Mouse (Mus musculus): ENCODE results near the gene Izumo1r. TPM values are rescaled to one million over a fixed set of nuclear protein-coding genes. Genes with fewer than 3 reads are reported as not detected.

Izumo1r gene
- not detected in 2 replicates for polyA plus RNA-seq (2016; fragmentation: Nextera tagmentation; extraction: Ambion mirVana)

- 29% methylated on average over 11 of the region's 11 CpGs for WGBS
- Histone ChIP-seq H3K27ac (no peak within 1 kb of the TSS), H3K9me3 (replicated peaks) (no peaks in the 10 kb centered on the region), H3K36me3 (no peaks in the 10 kb centered on the region), H3K27me3 (peaks cover 3% of the 10 kb centered on the region; the same call in 1 of the 2 replicates), H3K4me3 (no peak within 1 kb of the TSS), H3K4me1 (peaks cover 21% of the 10 kb centered on the region), H3K9ac (no peak within 1 kb of the TSS), H3K4me2 (replicated peaks) (no peak within 1 kb of the TSS)
- ATAC-seq (ENCODE audit: low FRiP score) = peak; percentile 35; the same call in 1 of the 2 replicates
Measured at GRCm38 (mm10) chr9:14903581-14904378, at the start of gene Izumo1r. Gene Izumo1r (minus strand): TSS chr9:14903949.

- H3K4me3 ChIP-seq = no peak overlapping the region
- peaks cover 3% of the 10 kb centered on the region; the same call in 1 of the 2 replicates for H3K9me3 ChIP-seq (replicated peaks)
- peak overlapping the region; percentile 44 for H3K27ac ChIP-seq
- WGBS = 55% methylated on average over 5 of the region's 5 CpGs
- no peak overlapping the region for H3K9ac ChIP-seq
- H3K27me3 ChIP-seq = no peaks in the 10 kb centered on the region
- H3K36me3 ChIP-seq = no peaks in the 10 kb centered on the region
- H3K4me2 ChIP-seq (replicated peaks) = no peak overlapping the region
- peaks cover 3% of the 10 kb centered on the region; the same call in 1 of the 2 replicates for H3K4me1 ChIP-seq
- ATAC-seq (ENCODE audit: low FRiP score) = peak; percentile 35
Measured at GRCm38 (mm10) chr9:14951072-14951471, 47.3 kb upstream of the Izumo1r start.

GRCm38 (mm10) chr9:14948843-14949242, 45.1 kb upstream of the Izumo1r start:
- Histone ChIP-seq H3K27ac (no peak overlapping the region), H3K4me1 (peaks cover 3% of the 10 kb centered on the region; the same call in 1 of the 2 replicates), H3K4me2 (replicated peaks) (no peak overlapping the region), H3K36me3 (no peaks in the 10 kb centered on the region), H3K9me3 (replicated peaks) (peaks cover 3% of the 10 kb centered on the region; the same call in 1 of the 2 replicates), H3K4me3 (no peak overlapping the region), H3K9ac (no peak overlapping the region), H3K27me3 (no peaks in the 10 kb centered on the region)
- 68% methylated on average over 5 of the region's 5 CpGs for WGBS
- no peak for ATAC-seq (ENCODE audit: low FRiP score)

- Histone ChIP-seq H3K4me3 (no peak overlapping the region), H3K27ac (no peak overlapping the region), H3K36me3 (no peaks in the 10 kb centered on the region), H3K27me3 (no peaks in the 10 kb centered on the region), H3K9me3 (replicated peaks) (peaks cover 3% of the 10 kb centered on the region; the same call in 1 of the 2 replicates), H3K9ac (no peak overlapping the region), H3K4me2 (replicated peaks) (no peak overlapping the region), H3K4me1 (peaks cover 3% of the 10 kb centered on the region; the same call in 1 of the 2 replicates)
- no peak for ATAC-seq (ENCODE audit: low FRiP score)
- 74% methylated on average over 4 of the region's 4 CpGs for WGBS
Measured at GRCm38 (mm10) chr9:14946677-14947076, 42.9 kb upstream of the Izumo1r start.

- H3K27ac ChIP-seq = no peak overlapping the region
- no peak overlapping the region for H3K4me3 ChIP-seq
- peaks cover 3% of the 10 kb centered on the region; the same call in 1 of the 2 replicates for H3K4me1 ChIP-seq
- H3K9ac ChIP-seq = no peak overlapping the region
- H3K9me3 ChIP-seq (replicated peaks) = peaks cover 3% of the 10 kb centered on the region; the same call in 1 of the 2 replicates
- WGBS = 54% methylated on average over 3 of the region's 3 CpGs
- no peaks in the 10 kb centered on the region for H3K27me3 ChIP-seq
- no peak overlapping the region for H3K4me2 ChIP-seq (replicated peaks)
- ATAC-seq (ENCODE audit: low FRiP score) = no peak
- no peaks in the 10 kb centered on the region for H3K36me3 ChIP-seq
Measured at GRCm38 (mm10) chr9:14945919-14946318, 42.2 kb upstream of the Izumo1r start.

DNA sequence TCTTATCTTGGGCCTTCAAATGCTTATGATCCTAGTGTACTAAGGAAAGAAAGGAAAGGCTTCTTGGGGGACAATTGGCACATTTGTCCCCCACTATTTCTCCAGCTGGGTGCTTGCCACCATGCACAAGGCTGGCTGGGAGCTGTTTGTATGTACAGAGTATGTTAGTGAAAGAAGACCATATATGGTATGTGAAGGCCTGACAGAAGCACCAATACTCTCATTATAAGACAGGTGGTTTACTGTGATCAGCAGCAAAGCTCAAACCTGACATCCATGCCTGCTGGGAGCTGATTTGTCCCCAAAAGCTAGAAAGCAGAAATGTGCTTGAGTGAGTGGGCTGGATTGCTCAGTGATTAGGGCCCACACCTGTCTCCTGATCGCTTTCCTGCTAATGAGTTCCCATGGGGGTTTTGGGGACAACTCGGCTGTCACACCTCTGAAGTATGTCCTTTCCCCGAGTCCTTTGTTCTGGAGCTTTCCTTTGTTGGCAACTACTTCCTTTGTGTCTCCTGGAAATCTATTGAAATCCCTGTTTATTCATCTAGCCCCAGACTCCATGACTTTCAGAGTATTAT, 38.5 kb upstream of the Izumo1r start:
- H3K4me1 ChIP-seq = no peaks in the 10 kb centered on the region
- H3K27ac ChIP-seq = no peak overlapping the region
- no peaks in the 10 kb centered on the region for H3K27me3 ChIP-seq
- H3K4me2 ChIP-seq (replicated peaks) = no peak overlapping the region
- no peaks in the 10 kb centered on the region for H3K36me3 ChIP-seq
- H3K9me3 ChIP-seq (replicated peaks) = no peaks in the 10 kb centered on the region
- no peak overlapping the region for H3K4me3 ChIP-seq
- no peak overlapping the region for H3K9ac ChIP-seq
- 30% methylated on average over 3 of the region's 3 CpGs for WGBS
- ATAC-seq (ENCODE audit: low FRiP score) = no peak

DNA sequence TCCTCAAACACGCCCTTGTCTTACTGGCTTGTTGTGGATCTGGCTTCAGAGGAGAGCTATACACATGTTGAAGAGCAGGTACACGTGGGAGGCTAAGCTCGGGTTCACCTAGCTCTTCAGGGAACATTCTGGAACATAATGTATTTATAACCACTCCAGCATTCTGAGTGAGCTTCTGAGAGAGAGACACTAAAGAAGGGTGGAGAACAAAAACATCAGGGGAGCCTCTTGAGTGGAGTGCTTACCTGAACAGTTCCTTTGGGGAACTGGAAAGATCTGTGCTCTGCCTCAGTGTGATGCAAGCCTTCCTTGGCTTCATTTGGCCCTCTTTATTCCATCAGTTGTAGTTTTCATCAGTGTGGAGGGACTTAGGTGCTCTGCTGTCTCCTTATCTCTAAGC, 35.9 kb upstream of the Izumo1r start:
- H3K27me3 ChIP-seq = no peaks in the 10 kb centered on the region
- WGBS = 80% methylated on average over 3 of the region's 3 CpGs

GRCm38 (mm10) chr9:14937308-14937707, 33.6 kb upstream of the Izumo1r start:
- no peak overlapping the region for H3K27ac ChIP-seq
- H3K9me3 ChIP-seq (replicated peaks) = no peaks in the 10 kb centered on the region

More for the DNA sequence above, 35.9 kb upstream of the Izumo1r start:
- Histone ChIP-seq H3K9ac (no peak overlapping the region), H3K4me3 (no peak overlapping the region), H3K27ac (no peak overlapping the region), H3K36me3 (no peaks in the 10 kb centered on the region), H3K4me2 (replicated peaks) (no peak overlapping the region), H3K4me1 (no peaks in the 10 kb centered on the region), H3K9me3 (replicated peaks) (no peaks in the 10 kb centered on the region)
- ATAC-seq (ENCODE audit: low FRiP score) = no peak

GRCm38 (mm10) chr9:14934851-14935250, 31.1 kb upstream of the Izumo1r start:
- ATAC-seq (ENCODE audit: low FRiP score) = no peak
- H3K9me3 ChIP-seq (replicated peaks) = no peaks in the 10 kb centered on the region
- H3K27me3 ChIP-seq = no peaks in the 10 kb centered on the region
- 39% methylated on average over 2 of the region's 2 CpGs for WGBS
- no peaks in the 10 kb centered on the region for H3K36me3 ChIP-seq
- H3K4me3 ChIP-seq = no peak overlapping the region
- H3K9ac ChIP-seq = no peak overlapping the region
- no peak overlapping the region for H3K27ac ChIP-seq
- H3K4me2 ChIP-seq (replicated peaks) = no peak overlapping the region
- H3K4me1 ChIP-seq = no peaks in the 10 kb centered on the region

More at GRCm38 (mm10) chr9:14937308-14937707, 33.6 kb upstream of the Izumo1r start:
- H3K36me3 ChIP-seq = no peaks in the 10 kb centered on the region
- 82% methylated on average over 1 of the region's 1 CpGs for WGBS
- no peak overlapping the region for H3K4me2 ChIP-seq (replicated peaks)
- no peaks in the 10 kb centered on the region for H3K27me3 ChIP-seq
- H3K4me1 ChIP-seq = no peaks in the 10 kb centered on the region
- no peak overlapping the region for H3K4me3 ChIP-seq
- no peak overlapping the region for H3K9ac ChIP-seq
- ATAC-seq (ENCODE audit: low FRiP score) = no peak

- H3K27me3 ChIP-seq = no peaks in the 10 kb centered on the region
- WGBS = 62% methylated on average over 7 of the region's 7 CpGs
Measured at GRCm38 (mm10) chr9:14931943-14932342, 28.2 kb upstream of the Izumo1r start.

GRCm38 (mm10) chr9:14931211-14931610, 27.5 kb upstream of the Izumo1r start:
- H3K4me1 ChIP-seq = no peaks in the 10 kb centered on the region
- no peaks in the 10 kb centered on the region for H3K9me3 ChIP-seq (replicated peaks)
- no peak for ATAC-seq (ENCODE audit: low FRiP score)
- no peak overlapping the region for H3K4me3 ChIP-seq
- WGBS = 86% methylated on average over 8 of the region's 8 CpGs
- H3K36me3 ChIP-seq = no peaks in the 10 kb centered on the region
- no peak overlapping the region for H3K27ac ChIP-seq
- H3K27me3 ChIP-seq = no peaks in the 10 kb centered on the region
- H3K9ac ChIP-seq = no peak overlapping the region
- H3K4me2 ChIP-seq (replicated peaks) = no peak overlapping the region

More at GRCm38 (mm10) chr9:14931943-14932342, 28.2 kb upstream of the Izumo1r start:
- ATAC-seq (ENCODE audit: low FRiP score) = no peak
- no peak overlapping the region for H3K9ac ChIP-seq
- no peaks in the 10 kb centered on the region for H3K9me3 ChIP-seq (replicated peaks)
- no peaks in the 10 kb centered on the region for H3K4me1 ChIP-seq
- H3K27ac ChIP-seq = no peak overlapping the region
- no peak overlapping the region for H3K4me3 ChIP-seq
- no peaks in the 10 kb centered on the region for H3K36me3 ChIP-seq
- no peak overlapping the region for H3K4me2 ChIP-seq (replicated peaks)

DNA sequence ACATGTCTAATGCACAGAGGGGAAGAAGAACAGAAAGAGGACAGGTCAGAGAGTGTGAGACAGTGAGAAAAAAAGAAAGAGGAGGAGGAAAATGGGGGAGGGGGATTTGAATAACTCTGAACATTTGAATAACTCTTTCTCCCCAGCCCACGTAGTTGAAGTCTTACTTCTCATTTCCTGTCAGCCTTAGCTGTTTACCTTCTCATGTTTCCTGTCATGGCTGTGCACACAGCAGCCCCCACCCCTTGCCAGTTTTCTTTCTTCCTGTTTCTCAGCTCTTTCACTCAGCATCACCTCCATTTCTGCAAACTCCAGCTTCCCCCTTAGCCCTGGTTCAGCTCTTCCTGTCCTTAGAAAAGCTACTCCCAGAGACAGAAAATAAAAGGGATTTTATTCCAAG, 22.8 kb upstream of the Izumo1r start:
- no peak for ATAC-seq (ENCODE audit: low FRiP score)
- WGBS = 37% methylated on average over 1 of the region's 1 CpGs
- Histone ChIP-seq H3K27ac (no peak overlapping the region), H3K27me3 (no peaks in the 10 kb centered on the region), H3K36me3 (no peaks in the 10 kb centered on the region), H3K9me3 (replicated peaks) (no peaks in the 10 kb centered on the region), H3K4me1 (no peaks in the 10 kb centered on the region), H3K4me2 (replicated peaks) (no peak overlapping the region), H3K9ac (no peak overlapping the region), H3K4me3 (no peak overlapping the region)

All from hindbrain, embryonic 12.5 days (tissue).